Mouse (Mus musculus) small intestine, adult 2 months (tissue): ENCODE data around the gene Mlph. TPM values are rescaled to one million over a fixed set of nuclear protein-coding genes. Genes with fewer than 3 reads are reported as not detected.

Experiments
- H3K27ac ChIP-seq: fragments of 200-500 bp; 2 replicates; pipeline ENCODE4 v1.5.1; 2012; ENCODE audit warnings: low read depth, low read length, control low read depth, inconsistent platforms; ENCODE audit not compliant: insufficient read depth
- H3K27me3 ChIP-seq: fragments of 200-500 bp; 2 replicates; pipeline ENCODE4 v1.6.1; 2012; ENCODE audit warnings: mild to moderate bottlenecking, moderate library complexity, low read length, inconsistent platforms; ENCODE audit not compliant: control insufficient read depth, insufficient read depth
- H3K36me3 ChIP-seq: fragments of 200-500 bp; 2 replicates; pipeline ENCODE4 v1.6.1; 2012; ENCODE audit warnings: mild to moderate bottlenecking, low read length, control low read depth, inconsistent platforms; ENCODE audit not compliant: control insufficient read depth, insufficient read depth
- H3K4me1 ChIP-seq: fragments of 200-500 bp; 2 replicates; pipeline ENCODE4 v1.6.1; 2012; ENCODE audit warnings: low read length, inconsistent platforms, mixed read lengths; ENCODE audit not compliant: control insufficient read depth, insufficient read depth, insufficient read length
- H3K4me3 ChIP-seq: fragments of 200-500 bp; 2 replicates; pipeline ENCODE4 v1.5.1; 2012; ENCODE audit warnings: low read depth, mild to moderate bottlenecking, control low read depth, inconsistent platforms, low read length, moderate library complexity
- CTCF ChIP-seq: fragments of 200-500 bp; IDR thresholded peaks from 2 replicates; pipeline ENCODE4 v1.5.1; 2012; ENCODE audit warnings: low read depth, mild to moderate bottlenecking, control low read depth, inconsistent platforms, low read length, moderate library complexity, mixed read lengths; ENCODE audit not compliant: insufficient replicate concordance, insufficient read length; ENCODE audit errors: extremely low read depth
- POLR2A ChIP-seq: fragments of 200-500 bp; IDR thresholded peaks from 2 replicates; pipeline ENCODE4 v1.6.1; 2012; ENCODE audit warnings: low read depth, mild to moderate bottlenecking, control low read depth, inconsistent platforms, low read length, moderate library complexity
- WGBS: fragments of 180-500 bp; shearing (Covaris S2); methylation state at CpG from one replicate; pipeline ENCODE4 v1.1.7; 2018; 5-methylcytosine and 5-hydroxymethylcytosine counted together
- polyA plus RNA-seq: library from polyadenylated mRNA; depleted of rRNA; stranded (reverse); fragments of >200 nt; gene quantifications from 2 replicates; pipeline ENCODE4 v1.2.3, GENCODE M21; 2012

Gene Mlph
- polyA plus RNA-seq, 1 experiment, result 17.6 TPM

- 85% methylated on average over 8 of the region's 8 CpGs for WGBS
- Histone ChIP-seq H3K27me3 (no peaks in the 10 kb centered on the region), H3K36me3 (peaks cover 8% of the 10 kb centered on the region), H3K4me3 (no peak within 1 kb of the TSS), H3K27ac (no peak within 1 kb of the TSS), H3K4me1 (no peaks in the 10 kb centered on the region)
- TF ChIP-seq CTCF (no peak), POLR2A (no peak)
These were observed 37.9 kb downstream of the Mlph start, which contains the start of gene Prlh for GRCm38 (mm10) chr1:90952808-90953207. Gene Prlh, plus strand, starts transcription at chr1:90953108.

- no peak for TF ChIP-seq CTCF
- TF ChIP-seq POLR2A, result no peak
- Histone ChIP-seq H3K27me3 (no peaks in the 10 kb centered on the region), H3K27ac (no peak overlapping the region), H3K4me3 (no peak overlapping the region), H3K4me1 (no peaks in the 10 kb centered on the region), H3K36me3 (peaks cover 11% of the 10 kb centered on the region)
- 67% methylated on average over 11 of the region's 11 CpGs for WGBS
These were observed 38.8 kb downstream of the Mlph start for GRCm38 (mm10) chr1:90953688-90954087.

GRCm38 (mm10) chr1:90956245-90957096, 41.6 kb downstream of the Mlph start:
- no peak overlapping the region for H3K27ac ChIP-seq
- no peaks in the 10 kb centered on the region for H3K27me3 ChIP-seq
- WGBS, result 33% methylated on average over 7 of the region's 7 CpGs
- H3K4me1 ChIP-seq, result no peaks in the 10 kb centered on the region
- no peak overlapping the region for H3K4me3 ChIP-seq
- peaks cover 25% of the 10 kb centered on the region for H3K36me3 ChIP-seq
- no peak for TF ChIP-seq POLR2A
- TF ChIP-seq CTCF, result peak; percentile 56; the same call in 1 of the 2 replicates

- 46% methylated on average over 4 of the region's 4 CpGs for whole genome bisulfite sequencing
- TF ChIP-seq POLR2A (no peak), CTCF (no peak)
- Histone ChIP-seq H3K4me1 (peaks cover 15% of the 10 kb centered on the region; the same call in 1 of the 2 replicates), H3K27me3 (no peaks in the 10 kb centered on the region), H3K4me3 (no peak overlapping the region), H3K36me3 (peaks cover 25% of the 10 kb centered on the region), H3K27ac (no peak overlapping the region)
These were observed 47.6 kb downstream of the Mlph start for GRCm38 (mm10) chr1:90962526-90962925.

GRCm38 (mm10) chr1:90962994-90963393, 48.1 kb downstream of the Mlph start:
- H3K36me3 ChIP-seq, result peaks cover 25% of the 10 kb centered on the region
- WGBS, result 16% methylated on average over 3 of the region's 3 CpGs
- no peak overlapping the region for H3K4me3 ChIP-seq
- no peaks in the 10 kb centered on the region for H3K27me3 ChIP-seq
- peaks cover 19% of the 10 kb centered on the region; the same call in 1 of the 2 replicates for H3K4me1 ChIP-seq
- no peak overlapping the region for H3K27ac ChIP-seq
- no peak for TF ChIP-seq CTCF
- TF ChIP-seq POLR2A, result no peak

- TF ChIP-seq CTCF (no peak), POLR2A (no peak)
- peaks cover 4% of the 10 kb centered on the region; the same call in 1 of the 2 replicates for H3K36me3 ChIP-seq
- H3K4me3 ChIP-seq, result peak overlapping the region; percentile 53
- 26% methylated on average over 7 of the region's 7 CpGs for WGBS
- H3K27ac ChIP-seq, result peak overlapping the region; percentile 84
- peaks cover 21% of the 10 kb centered on the region; the same call in 1 of the 2 replicates for H3K4me1 ChIP-seq
- no peaks in the 10 kb centered on the region for H3K27me3 ChIP-seq
These were observed 52.7 kb downstream of the Mlph start for GRCm38 (mm10) chr1:90967583-90967982.

- peaks cover 17% of the 10 kb centered on the region; the same call in 1 of the 2 replicates for H3K4me1 ChIP-seq
These were observed 53.8 kb downstream of the Mlph start for GRCm38 (mm10) chr1:90968649-90969048.

More at GRCm38 (mm10) chr1:90968649-90969048, 53.8 kb downstream of the Mlph start:
- Histone ChIP-seq H3K36me3 (peaks cover 4% of the 10 kb centered on the region; the same call in 1 of the 2 replicates), H3K27ac (peak overlapping the region; percentile 89), H3K4me3 (peak overlapping the region; percentile 79), H3K27me3 (no peaks in the 10 kb centered on the region)
- no peak for TF ChIP-seq POLR2A
- TF ChIP-seq CTCF, result no peak
- WGBS, result 31% methylated on average over 4 of the region's 4 CpGs
